Mouse (Mus musculus): ENCODE data around the gene Ttc38.

DNA sequence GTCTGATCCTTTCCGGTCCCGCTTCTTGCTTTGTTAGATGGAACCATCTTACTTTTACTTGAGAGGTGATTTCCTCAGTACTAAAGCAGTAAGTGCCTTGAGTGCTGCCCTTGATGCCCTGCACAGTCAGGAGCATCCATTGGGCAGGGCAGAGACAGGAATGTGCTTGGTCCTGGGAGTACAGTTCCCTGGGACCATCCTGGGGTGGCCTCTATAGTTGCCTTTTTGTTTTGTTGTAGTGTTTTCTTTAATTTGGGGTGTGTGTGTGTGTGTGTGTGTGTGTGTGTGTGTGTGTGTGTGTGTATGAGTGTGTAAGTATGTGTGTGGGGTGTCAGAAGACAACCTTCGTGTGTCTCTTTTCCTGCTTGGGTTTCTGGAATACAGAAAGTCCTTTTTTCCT is 47.8 kb upstream of the Ttc38 start:
- no peak for TF ChIP-seq POLR2A (IDR thresholded peaks at IDR 0.05; ENCODE audit: low read depth, low read length)
- TF ChIP-seq CTCF (conservative IDR thresholded peaks at IDR 0.05; ENCODE audit: insufficient read depth, insufficient read length, low read depth, low read length), result no peak
